Mouse (Mus musculus): Measurements from ENCODE around the gene Crhr1. TPM values are rescaled to one million over a fixed set of nuclear protein-coding genes. Genes with fewer than 3 reads are reported as not detected.

The Crhr1 gene
- polyA plus RNA-seq (2014; fragmentation: Nextera tagmentation; extraction: Ambion mirVana), result not detected in 2 replicates

- H3K9ac ChIP-seq, result no peak within 1 kb of the TSS; the same call in 1 of the 2 replicates
- ATAC-seq (ENCODE audit: insufficient read depth) (peak; percentile 66), DNase-seq (peak; percentile 17)
- H3K27ac ChIP-seq (ENCODE audit: low read depth), result no peak within 1 kb of the TSS
- H3K27me3 ChIP-seq (ENCODE audit: insufficient read depth, low read length), result peaks cover 67% of the 10 kb centered on the region
- H3K4me1 ChIP-seq (ENCODE audit: insufficient read depth), result no peaks in the 10 kb centered on the region; the same call in 1 of the 2 replicates
- H3K36me3 ChIP-seq (ENCODE audit: insufficient read depth), result no peaks in the 10 kb centered on the region
- peak within 1 kb of the TSS; percentile 45 for H3K4me3 ChIP-seq (ENCODE audit: low read depth, low read length)
- no peaks in the 10 kb centered on the region for H3K9me3 ChIP-seq (ENCODE audit: low read depth, low read length)
- no peak for TF ChIP-seq CTCF (IDR thresholded peaks at IDR 0.05; ENCODE audit: low read depth)
- peak within 1 kb of the TSS; percentile 86 for H3K4me2 ChIP-seq
- under 1% methylated on average over 75 of the region's 80 CpGs for WGBS
Measured at GRCm38 (mm10) chr11:104132580-104133441, at the start of gene Crhr1. TSS of gene Crhr1 (plus strand) at chr11:104132855.

- Histone ChIP-seq H3K4me1 (ENCODE audit: insufficient read depth) (no peaks in the 10 kb centered on the region), H3K4me3 (ENCODE audit: low read depth, low read length) (no peak overlapping the region), H3K27me3 (ENCODE audit: insufficient read depth, low read length) (no peaks in the 10 kb centered on the region), H3K9ac (no peak overlapping the region), H3K4me2 (no peak overlapping the region), H3K9me3 (ENCODE audit: low read depth, low read length) (no peaks in the 10 kb centered on the region), H3K36me3 (ENCODE audit: insufficient read depth) (no peaks in the 10 kb centered on the region), H3K27ac (ENCODE audit: low read depth) (no peak overlapping the region)
- no peak for TF ChIP-seq CTCF (IDR thresholded peaks at IDR 0.05; ENCODE audit: low read depth)
- 85% methylated on average over 7 of the region's 7 CpGs for WGBS
- DNase-seq (no peak), ATAC-seq (ENCODE audit: insufficient read depth) (no peak)
Measured at GRCm38 (mm10) chr11:104083248-104083647, 49.4 kb upstream of the Crhr1 start.

- no peak overlapping the region for H3K9ac ChIP-seq
- TF ChIP-seq CTCF (IDR thresholded peaks at IDR 0.05; ENCODE audit: low read depth), result no peak
- H3K9me3 ChIP-seq (ENCODE audit: low read depth, low read length), result no peaks in the 10 kb centered on the region
- no peaks in the 10 kb centered on the region for H3K36me3 ChIP-seq (ENCODE audit: insufficient read depth)
- no peaks in the 10 kb centered on the region for H3K27me3 ChIP-seq (ENCODE audit: insufficient read depth, low read length)
- H3K27ac ChIP-seq (ENCODE audit: low read depth), result no peak overlapping the region
- 75% methylated on average over 6 of the region's 6 CpGs for WGBS
- DNase-seq, result no peak
- no peaks in the 10 kb centered on the region for H3K4me1 ChIP-seq (ENCODE audit: insufficient read depth)
- no peak overlapping the region for H3K4me3 ChIP-seq (ENCODE audit: low read depth, low read length)
- no peak overlapping the region for H3K4me2 ChIP-seq
- ATAC-seq (ENCODE audit: insufficient read depth), result no peak
Measured at GRCm38 (mm10) chr11:104083716-104084115, 48.9 kb upstream of the Crhr1 start.

GRCm38 (mm10) chr11:104088519-104088918, 44.1 kb upstream of the Crhr1 start:
- no peaks in the 10 kb centered on the region for H3K36me3 ChIP-seq (ENCODE audit: insufficient read depth)
- H3K27ac ChIP-seq (ENCODE audit: low read depth), result no peak overlapping the region
- no peaks in the 10 kb centered on the region for H3K9me3 ChIP-seq (ENCODE audit: low read depth, low read length)
- H3K4me3 ChIP-seq (ENCODE audit: low read depth, low read length), result no peak overlapping the region
- ATAC-seq (ENCODE audit: insufficient read depth) (no peak), DNase-seq (no peak)
- H3K4me1 ChIP-seq (ENCODE audit: insufficient read depth), result no peaks in the 10 kb centered on the region
- 61% methylated on average over 10 of the region's 10 CpGs for WGBS
- no peak for TF ChIP-seq CTCF (IDR thresholded peaks at IDR 0.05; ENCODE audit: low read depth)
- no peak overlapping the region for H3K9ac ChIP-seq
- H3K4me2 ChIP-seq, result no peak overlapping the region
- no peaks in the 10 kb centered on the region for H3K27me3 ChIP-seq (ENCODE audit: insufficient read depth, low read length)

- TF ChIP-seq CTCF (IDR thresholded peaks at IDR 0.05; ENCODE audit: low read depth), result no peak
- Histone ChIP-seq H3K4me3 (ENCODE audit: low read depth, low read length) (no peak overlapping the region), H3K4me2 (no peak overlapping the region), H3K9ac (no peak overlapping the region), H3K36me3 (ENCODE audit: insufficient read depth) (no peaks in the 10 kb centered on the region), H3K27me3 (ENCODE audit: insufficient read depth, low read length) (no peaks in the 10 kb centered on the region), H3K9me3 (ENCODE audit: low read depth, low read length) (no peaks in the 10 kb centered on the region), H3K27ac (ENCODE audit: low read depth) (no peak overlapping the region), H3K4me1 (ENCODE audit: insufficient read depth) (no peaks in the 10 kb centered on the region)
- DNase-seq (peak; percentile 9), ATAC-seq (ENCODE audit: insufficient read depth) (no peak)
Measured at GRCm38 (mm10) chr11:104090769-104091168, 41.9 kb upstream of the Crhr1 start.

- Histone ChIP-seq H3K9ac (no peak overlapping the region), H3K27me3 (ENCODE audit: insufficient read depth, low read length) (no peaks in the 10 kb centered on the region), H3K36me3 (ENCODE audit: insufficient read depth) (no peaks in the 10 kb centered on the region), H3K9me3 (ENCODE audit: low read depth, low read length) (no peaks in the 10 kb centered on the region), H3K4me3 (ENCODE audit: low read depth, low read length) (no peak overlapping the region), H3K4me2 (no peak overlapping the region), H3K4me1 (ENCODE audit: insufficient read depth) (no peaks in the 10 kb centered on the region), H3K27ac (ENCODE audit: low read depth) (no peak overlapping the region)
- ATAC-seq (ENCODE audit: insufficient read depth), result no peak
- WGBS, result 64% methylated on average over 3 of the region's 3 CpGs
- DNase-seq, result no peak
- no peak for TF ChIP-seq CTCF (IDR thresholded peaks at IDR 0.05; ENCODE audit: low read depth)
Measured at GRCm38 (mm10) chr11:104095151-104095550, 37.5 kb upstream of the Crhr1 start.

- H3K4me2 ChIP-seq, result no peak overlapping the region
- 86% methylated on average over 7 of the region's 7 CpGs for WGBS
- H3K27me3 ChIP-seq (ENCODE audit: insufficient read depth, low read length), result no peaks in the 10 kb centered on the region
- no peaks in the 10 kb centered on the region for H3K9me3 ChIP-seq (ENCODE audit: low read depth, low read length)
- DNase-seq (no peak), ATAC-seq (ENCODE audit: insufficient read depth) (no peak)
- H3K9ac ChIP-seq, result no peak overlapping the region
- no peak overlapping the region for H3K4me3 ChIP-seq (ENCODE audit: low read depth, low read length)
- H3K4me1 ChIP-seq (ENCODE audit: insufficient read depth), result no peaks in the 10 kb centered on the region
- H3K27ac ChIP-seq (ENCODE audit: low read depth), result no peak overlapping the region
- TF ChIP-seq CTCF (IDR thresholded peaks at IDR 0.05; ENCODE audit: low read depth), result no peak
- H3K36me3 ChIP-seq (ENCODE audit: insufficient read depth), result no peaks in the 10 kb centered on the region
Measured at GRCm38 (mm10) chr11:104096536-104096935, 36.1 kb upstream of the Crhr1 start.

Measured in lung, embryonic 14.5 days (tissue).